ENCODE assay signal across 7 mouse cellular contexts in the genomic region with DNA sequence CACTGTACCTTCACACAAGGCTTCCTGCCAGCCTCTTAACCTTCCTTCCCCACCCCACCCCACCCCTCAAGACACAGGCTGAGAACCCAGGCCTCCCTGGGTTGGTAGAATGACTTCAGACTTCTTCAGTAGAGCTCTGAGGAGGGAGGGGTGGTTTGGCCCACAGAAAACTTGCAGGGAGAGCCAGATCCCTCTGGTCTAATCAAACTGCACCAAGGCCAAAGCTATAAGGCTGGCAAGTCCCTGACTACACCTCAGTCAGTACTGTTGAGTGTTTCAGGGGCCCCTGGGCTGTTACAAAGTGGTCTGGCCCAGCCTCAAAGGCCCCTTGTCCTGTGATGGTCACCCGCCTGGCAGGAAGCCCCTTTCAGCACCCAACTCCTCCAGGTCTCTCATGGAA. TPM values are rescaled to one million over a fixed set of nuclear protein-coding genes. Genes with fewer than 3 reads are reported as not detected.
A peak's percentile ranks its signal among the peaks of the same experiment; 100 is the strongest.
DNase-seq lines count a peak whose midpoint lies in the region; ATAC-seq and TF ChIP-seq lines count a peak whose summit lies in the region.

No protein-coding gene starts in this region.

- H3K4me2 ChIP-seq in embryonic facial prominence, embryonic 12.5 days (replicated peaks): peak overlapping the region; percentile 52; the same call in 1 of the 2 replicates
- peak overlapping the region; percentile 56; the same call in 1 of the 2 replicates for H3K4me2 ChIP-seq in hindbrain, embryonic 12.5 days (replicated peaks)
- peak overlapping the region; percentile 58 for H3K4me2 ChIP-seq in midbrain, embryonic 14.5 days (ENCODE audit: low read length)

- peaks cover 32% of the 10 kb centered on the region for H3K4me1 ChIP-seq in embryonic facial prominence, embryonic 12.5 days
- peaks cover 87% of the 10 kb centered on the region for H3K4me1 ChIP-seq in hindbrain, embryonic 12.5 days
- peaks cover 35% of the 10 kb centered on the region for H3K4me1 ChIP-seq in midbrain, embryonic 14.5 days (ENCODE audit: control insufficient read depth, insufficient read depth, low read length)

- H3K9me3 ChIP-seq in embryonic facial prominence, embryonic 12.5 days: no peaks in the 10 kb centered on the region
- H3K9me3 ChIP-seq in hindbrain, embryonic 12.5 days (replicated peaks): no peaks in the 10 kb centered on the region
- H3K9me3 ChIP-seq in midbrain, embryonic 14.5 days (ENCODE audit: control insufficient read depth, low read length): no peaks in the 10 kb centered on the region

- peak overlapping the region; percentile 45; the same call in 1 of the 2 replicates for H3K4me3 ChIP-seq in layer of hippocampus, adult 2 months
- H3K4me3 ChIP-seq in embryonic facial prominence, embryonic 12.5 days: no peak overlapping the region
- H3K4me3 ChIP-seq in hindbrain, embryonic 12.5 days: no peak overlapping the region
- H3K4me3 ChIP-seq in midbrain, embryonic 14.5 days (replicated peaks; ENCODE audit: low read depth, low read length): no peak overlapping the region

- no peak for ATAC-seq in embryonic facial prominence, embryonic 12.5 days (ENCODE audit: insufficient number of reproducible peaks, insufficient read depth, low FRiP score, low TSS enrichment)
- ATAC-seq in hindbrain, embryonic 12.5 days (ENCODE audit: low FRiP score): no peak
- no peak for ATAC-seq in midbrain, embryonic 14.5 days (ENCODE audit: low FRiP score, low TSS enrichment)

- peak overlapping the region; percentile 44; the same call in 1 of the 2 replicates for H3K27ac ChIP-seq in layer of hippocampus, adult 2 months
- no peak overlapping the region; the same call in 1 of the 2 replicates for H3K27ac ChIP-seq in embryonic facial prominence, embryonic 12.5 days
- H3K27ac ChIP-seq in hindbrain, embryonic 12.5 days: peak overlapping the region; percentile 17; the same call in 1 of the 2 replicates
- no peak overlapping the region for H3K27ac ChIP-seq in midbrain, embryonic 14.5 days (replicated peaks; ENCODE audit: low read depth, low read length)

- no peak overlapping the region for H3K9ac ChIP-seq in embryonic facial prominence, embryonic 12.5 days
- peak overlapping the region; percentile 68; the same call in 1 of the 2 replicates for H3K9ac ChIP-seq in hindbrain, embryonic 12.5 days
- H3K9ac ChIP-seq in midbrain, embryonic 14.5 days (replicated peaks; ENCODE audit: low read length): no peak overlapping the region

- no peak for TF ChIP-seq CTCF in layer of hippocampus, adult 2 months (conservative IDR thresholded peaks at IDR 0.05)

- 68% methylated on average over 1 of the region's 1 CpGs for WGBS in embryonic facial prominence, embryonic 12.5 days
- 94% methylated on average over 1 of the region's 1 CpGs for WGBS in hindbrain, embryonic 12.5 days
- 85% methylated on average over 1 of the region's 1 CpGs for WGBS in midbrain, embryonic 14.5 days

- DNase-seq in layer of hippocampus, adult 2 months (ENCODE audit: low spot score in 2 of 2): no peak
- no peak for DNase-seq in layer of hippocampus, adult 9-10 months (ENCODE audit: low spot score)
- no peak for DNase-seq in midbrain, embryonic 14.5 days
- no peak for DNase-seq in spleen, postnatal 14 days (ENCODE audit: low spot score in 2 of 2)
- no peak for DNase-seq in layer of hippocampus, postnatal 14 days (ENCODE audit: low spot score in 2 of 2)

- no peaks in the 10 kb centered on the region for H3K36me3 ChIP-seq in embryonic facial prominence, embryonic 12.5 days
- no peaks in the 10 kb centered on the region for H3K36me3 ChIP-seq in hindbrain, embryonic 12.5 days
- no peaks in the 10 kb centered on the region for H3K36me3 ChIP-seq in midbrain, embryonic 14.5 days (ENCODE audit: control insufficient read depth, insufficient read depth, low read length)

- H3K27me3 ChIP-seq in embryonic facial prominence, embryonic 12.5 days: no peaks in the 10 kb centered on the region
- H3K27me3 ChIP-seq in hindbrain, embryonic 12.5 days: no peaks in the 10 kb centered on the region
- H3K27me3 ChIP-seq in midbrain, embryonic 14.5 days (ENCODE audit: control insufficient read depth, insufficient read depth, low read length): no peaks in the 10 kb centered on the region

RNA-seq across cellular contexts. Expression of gene Sox13, which starts 6.6 kb away (rescaled TPM):
- total RNA-seq in layer of hippocampus, adult 2 months (2021): 1 to 10 TPM; 6.3 to 9.4 TPM
- polyA plus RNA-seq in embryonic facial prominence, embryonic 12.5 days (2016; fragmentation: Nextera tagmentation; extraction: Ambion mirVana): 9.4 and 9.7 TPM in 2 replicates
- 17.5 and 19.2 TPM in 2 replicates for polyA plus RNA-seq in hindbrain, embryonic 12.5 days (2016; fragmentation: Nextera tagmentation; extraction: Ambion mirVana)
- 5.9 and 9.7 TPM in 2 replicates for polyA plus RNA-seq in midbrain, embryonic 14.5 days (2014; fragmentation: Nextera tagmentation; extraction: Ambion mirVana)
- 10 to 100 TPM; 11.3 to 11.5 TPM for total RNA-seq in layer of hippocampus, postnatal 14 days (2021)

RNA-seq across cellular contexts. Expression of gene Etnk2, which starts 54.2 kb away (rescaled TPM):
- total RNA-seq in layer of hippocampus, adult 2 months (2021): 1 to 10 TPM; 1.1 to 1.6 TPM
- polyA plus RNA-seq in embryonic facial prominence, embryonic 12.5 days (2016; fragmentation: Nextera tagmentation; extraction: Ambion mirVana): 3.0 and 3.4 TPM in 2 replicates
- 5.2 and 5.6 TPM in 2 replicates for polyA plus RNA-seq in hindbrain, embryonic 12.5 days (2016; fragmentation: Nextera tagmentation; extraction: Ambion mirVana)
- 11.2 and 15.6 TPM in 2 replicates for polyA plus RNA-seq in midbrain, embryonic 14.5 days (2014; fragmentation: Nextera tagmentation; extraction: Ambion mirVana)
- total RNA-seq in layer of hippocampus, postnatal 14 days (2021): 1 to 10 TPM; 5.3 to 5.9 TPM

Comparison
In these comparisons a context has a peak if more than half of its experiments do, and no peak if none do; other contexts are left out.
1. H3K27ac ChIP-seq: peak in layer of hippocampus, adult 2 months (single experiment) and hindbrain, embryonic 12.5 days (single experiment); none in embryonic facial prominence, embryonic 12.5 days (single experiment) and midbrain, embryonic 14.5 days (single experiment).
2. Peak in every context shown above with its lines, with median percentiles within 50 percentile points of each other: H3K4me2 ChIP-seq.